Mouse (Mus musculus) liver, embryonic 16.5 days (tissue): ENCODE data around the gene Spg11. TPM values are rescaled to one million over a fixed set of nuclear protein-coding genes. Genes with fewer than 3 reads are reported as not detected.
A peak's percentile ranks its signal among the peaks of the same experiment; 100 is the strongest.
"Not testable (repeated sequence)": the region's sequence is repeated elsewhere in the genome, so short reads cannot be mapped to it uniquely, and the experiment has no call there.

Experiments
- ATAC-seq: fragments of 200-750 bp; cut with Nextera tagmentation; 2 replicates; pipeline ENCODE4 v1.8.0; 2017; ENCODE audit warnings: low read depth, mild to moderate bottlenecking, moderate number of reproducible peaks, moderate library complexity
- H3K27ac ChIP-seq: fragments of 300-500 bp; sonication (generic); 2 replicates; pipeline ENCODE4 v1.5.1; 2014; ENCODE audit warnings: mild to moderate bottlenecking, low read length
- H3K27me3 ChIP-seq: fragments of 300-500 bp; sonication (generic); 2 replicates; pipeline ENCODE4 v1.6.1; 2014; ENCODE audit warnings: low read depth, low read length, mixed read lengths; ENCODE audit not compliant: control insufficient read depth, insufficient read depth
- H3K36me3 ChIP-seq: fragments of 300-500 bp; sonication (generic); 2 replicates; pipeline ENCODE4 v1.6.1; 2014; ENCODE audit warnings: mild to moderate bottlenecking; ENCODE audit not compliant: control insufficient read depth, insufficient read depth
- H3K4me1 ChIP-seq: fragments of 300-500 bp; sonication (generic); 2 replicates; pipeline ENCODE4 v1.6.1; 2014; ENCODE audit warnings: low read depth, low read length, mixed read lengths; ENCODE audit not compliant: control insufficient read depth
- H3K4me2 ChIP-seq: fragments of 300-500 bp; sonication (generic); 2 replicates; pipeline ENCODE4 v1.6.1; 2014; ENCODE audit warnings: low read depth, low read length, mixed read lengths
- H3K4me3 ChIP-seq: fragments of 300-500 bp; sonication (generic); 2 replicates; pipeline ENCODE4 v1.5.1; 2014; ENCODE audit warnings: low read depth, mild to moderate bottlenecking, low read length
- H3K9ac ChIP-seq: fragments of 300-500 bp; sonication (generic); 2 replicates; pipeline ENCODE4 v1.6.1; 2014; ENCODE audit warnings: low read depth, low read length
- H3K9me3 ChIP-seq: fragments of 300-500 bp; sonication (generic); replicated peaks from 2 replicates; pipeline ENCODE4 v1.6.1; 2016; ENCODE audit warnings: low read length; ENCODE audit not compliant: control insufficient read depth
- WGBS: fragments of 180-500 bp; shearing (Covaris S2); extraction: QIAGEN DNeasy Blood & Tissue Kit; methylation state at CpG from one replicate; pipeline ENCODE4 v1.1.7; 2014; ENCODE audit not compliant: insufficient replicate concordance; 5-methylcytosine and 5-hydroxymethylcytosine counted together
- polyA plus RNA-seq: library from polyadenylated mRNA; unstranded; fragments of >200 nt; fragmentation: Nextera tagmentation; extraction: Ambion mirVana; gene quantifications from 2 replicates; pipeline ENCODE4 v1.2.1, GENCODE M21; 2015

The Spg11 gene
- polyA plus RNA-seq, 1 experiment from 2014 or later: 3.5 TPM

GRCm38 (mm10) chr2:122097686-122098085 lies 20.5 kb downstream of the Spg11 start:
- H3K27me3 ChIP-seq, H3K36me3 ChIP-seq, H3K9ac ChIP-seq, H3K4me2 ChIP-seq, H3K4me3 ChIP-seq, H3K4me1 ChIP-seq, H3K27ac ChIP-seq, H3K9me3 ChIP-seq: not testable (repeated sequence)
- 70% methylated on average over 5 of the region's 5 CpGs for WGBS
- 0 out of 2 replicates have a peak, but pooled peaks have one; percentile 48 for ATAC-seq

GRCm38 (mm10) chr2:122093844-122094243 lies 24.3 kb downstream of the Spg11 start:
- WGBS: 79% methylated on average over 4 of the region's 4 CpGs
- Histone ChIP-seq H3K9me3 (no peaks in the 10 kb centered on the region), H3K36me3 (peaks cover 7% of the 10 kb centered on the region), H3K4me2 (no peak overlapping the region), H3K27ac (no peak overlapping the region), H3K27me3 (no peaks in the 10 kb centered on the region), H3K4me1 (no peaks in the 10 kb centered on the region), H3K4me3 (no peak overlapping the region), H3K9ac (no peak overlapping the region)
- no peak for ATAC-seq

- Histone ChIP-seq H3K4me3 (no peak overlapping the region), H3K9ac (no peak overlapping the region), H3K4me1 (no peaks in the 10 kb centered on the region), H3K27me3 (no peaks in the 10 kb centered on the region), H3K27ac (no peak overlapping the region), H3K4me2 (no peak overlapping the region), H3K36me3 (peaks cover 8% of the 10 kb centered on the region), H3K9me3 (no peaks in the 10 kb centered on the region)
- WGBS: 71% methylated on average over 4 of the region's 4 CpGs
- ATAC-seq: no peak
Observed at GRCm38 (mm10) chr2:122086446-122086845, 31.7 kb downstream of the Spg11 start.

GRCm38 (mm10) chr2:122081728-122082456 lies 36.3 kb downstream of the Spg11 start:
- no peak overlapping the region for H3K4me3 ChIP-seq
- no peaks in the 10 kb centered on the region for H3K9me3 ChIP-seq
- WGBS: 60% methylated on average over 7 of the region's 7 CpGs
- no peak overlapping the region for H3K4me2 ChIP-seq
- ATAC-seq: peak; percentile 74
- H3K27me3 ChIP-seq: no peaks in the 10 kb centered on the region
- no peaks in the 10 kb centered on the region; the same call in 1 of the 2 replicates for H3K4me1 ChIP-seq
- H3K36me3 ChIP-seq: peaks cover 12% of the 10 kb centered on the region
- H3K9ac ChIP-seq: no peak overlapping the region
- H3K27ac ChIP-seq: peak overlapping the region; percentile 42; the same call in 1 of the 2 replicates

- Histone ChIP-seq H3K27me3 (no peaks in the 10 kb centered on the region), H3K36me3 (peaks cover 4% of the 10 kb centered on the region), H3K27ac (no peak overlapping the region), H3K4me1 (no peaks in the 10 kb centered on the region), H3K9ac (no peak overlapping the region), H3K4me2 (no peak overlapping the region), H3K9me3 (no peaks in the 10 kb centered on the region), H3K4me3 (no peak overlapping the region)
- 20% methylated on average over 5 of the region's 5 CpGs for WGBS
- ATAC-seq: no peak
Observed at GRCm38 (mm10) chr2:122069922-122070321, 48.3 kb downstream of the Spg11 start.

GRCm38 (mm10) chr2:122069144-122069912 lies 48.9 kb downstream of the Spg11 start:
- no peaks in the 10 kb centered on the region for H3K27me3 ChIP-seq
- H3K27ac ChIP-seq: no peak overlapping the region
- H3K9ac ChIP-seq: no peak overlapping the region
- no peak for ATAC-seq
- 71% methylated on average over 6 of the region's 6 CpGs for WGBS
- H3K4me3 ChIP-seq: no peak overlapping the region
- H3K36me3 ChIP-seq: peaks cover 6% of the 10 kb centered on the region; the same call in 1 of the 2 replicates
- H3K4me2 ChIP-seq: no peak overlapping the region
- H3K9me3 ChIP-seq: no peaks in the 10 kb centered on the region
- no peaks in the 10 kb centered on the region for H3K4me1 ChIP-seq

- Histone ChIP-seq H3K9ac (no peak overlapping the region), H3K4me3 (no peak overlapping the region), H3K9me3 (no peaks in the 10 kb centered on the region), H3K4me2 (no peak overlapping the region), H3K4me1 (no peaks in the 10 kb centered on the region), H3K36me3 (peaks cover 6% of the 10 kb centered on the region), H3K27me3 (no peaks in the 10 kb centered on the region), H3K27ac (no peak overlapping the region)
- WGBS: 57% methylated on average over 8 of the region's 8 CpGs
- ATAC-seq: no peak
Observed at GRCm38 (mm10) chr2:122066241-122066640, 51.9 kb downstream of the Spg11 start.

GRCm38 (mm10) chr2:122065200-122065969 lies 52.8 kb downstream of the Spg11 start:
- no peaks in the 10 kb centered on the region for H3K9me3 ChIP-seq
- no peaks in the 10 kb centered on the region for H3K27me3 ChIP-seq
- H3K4me2 ChIP-seq: no peak overlapping the region
- no peak overlapping the region for H3K9ac ChIP-seq
- no peak overlapping the region for H3K4me3 ChIP-seq
- peaks cover 6% of the 10 kb centered on the region for H3K36me3 ChIP-seq
- no peak for ATAC-seq
- no peak overlapping the region for H3K27ac ChIP-seq
- 45% methylated on average over 14 of the region's 14 CpGs for WGBS
- H3K4me1 ChIP-seq: no peaks in the 10 kb centered on the region
